Mouse (Mus musculus) heart, embryonic 12.5 days (tissue): ENCODE results near the gene Adck2. TPM values are rescaled to one million over a fixed set of nuclear protein-coding genes. Genes with fewer than 3 reads are reported as not detected.

ENCODE experiments used
- ATAC-seq: fragments of 200-750 bp; cut with Nextera tagmentation; 2 replicates; pipeline ENCODE4 v1.8.0; 2017; ENCODE audit warnings: moderate TSS enrichment, moderate library complexity; ENCODE audit not compliant: insufficient number of reproducible peaks, low FRiP score
- H3K27ac ChIP-seq: fragments of 300-500 bp; sonication (generic); 2 replicates; pipeline ENCODE4 v1.5.1; 2016; ENCODE audit warnings: mild to moderate bottlenecking, moderate library complexity; ENCODE audit not compliant: poor library complexity, severe bottlenecking
- H3K27me3 ChIP-seq: fragments of 300-500 bp; sonication (generic); replicated peaks from 2 replicates; pipeline ENCODE4 v1.6.1; 2016; ENCODE audit warnings: mild to moderate bottlenecking, moderate library complexity
- H3K36me3 ChIP-seq: fragments of 300-500 bp; sonication (generic); 2 replicates; pipeline ENCODE4 v1.6.1; 2016; ENCODE audit warnings: mild to moderate bottlenecking, moderate library complexity
- H3K4me1 ChIP-seq: fragments of 300-500 bp; sonication (generic); replicated peaks from 2 replicates; pipeline ENCODE4 v1.6.1; 2016; ENCODE audit warnings: mild to moderate bottlenecking
- H3K4me2 ChIP-seq: fragments of 300-500 bp; sonication (generic); 2 replicates; pipeline ENCODE4 v1.6.1; 2016; ENCODE audit warnings: mild to moderate bottlenecking, moderate library complexity
- H3K4me3 ChIP-seq: fragments of 300-500 bp; sonication (generic); 2 replicates; pipeline ENCODE4 v1.5.1; 2016; ENCODE audit warnings: mild to moderate bottlenecking
- H3K9ac ChIP-seq: fragments of 300-500 bp; sonication (generic); 2 replicates; pipeline ENCODE4 v1.6.1; 2016; ENCODE audit warnings: mild to moderate bottlenecking, moderate library complexity
- H3K9me3 ChIP-seq: fragments of 300-500 bp; sonication (generic); replicated peaks from 2 replicates; pipeline ENCODE4 v1.6.1; 2016; ENCODE audit warnings: mild to moderate bottlenecking, moderate library complexity
- WGBS: fragments of 180-500 bp; shearing (Covaris S2); methylation state at CpG from one replicate; pipeline ENCODE4 v1.1.7; 2016; 5-methylcytosine and 5-hydroxymethylcytosine counted together
- polyA plus RNA-seq: library from polyadenylated mRNA; unstranded; fragments of >200 nt; fragmentation: Nextera tagmentation; extraction: Ambion mirVana; gene quantifications from 2 replicates; pipeline ENCODE4 v1.2.1, GENCODE M21; 2016

Adck2 gene
- polyA plus RNA-seq, 1 experiment from 2014 or later: 17.0 TPM

DNA sequence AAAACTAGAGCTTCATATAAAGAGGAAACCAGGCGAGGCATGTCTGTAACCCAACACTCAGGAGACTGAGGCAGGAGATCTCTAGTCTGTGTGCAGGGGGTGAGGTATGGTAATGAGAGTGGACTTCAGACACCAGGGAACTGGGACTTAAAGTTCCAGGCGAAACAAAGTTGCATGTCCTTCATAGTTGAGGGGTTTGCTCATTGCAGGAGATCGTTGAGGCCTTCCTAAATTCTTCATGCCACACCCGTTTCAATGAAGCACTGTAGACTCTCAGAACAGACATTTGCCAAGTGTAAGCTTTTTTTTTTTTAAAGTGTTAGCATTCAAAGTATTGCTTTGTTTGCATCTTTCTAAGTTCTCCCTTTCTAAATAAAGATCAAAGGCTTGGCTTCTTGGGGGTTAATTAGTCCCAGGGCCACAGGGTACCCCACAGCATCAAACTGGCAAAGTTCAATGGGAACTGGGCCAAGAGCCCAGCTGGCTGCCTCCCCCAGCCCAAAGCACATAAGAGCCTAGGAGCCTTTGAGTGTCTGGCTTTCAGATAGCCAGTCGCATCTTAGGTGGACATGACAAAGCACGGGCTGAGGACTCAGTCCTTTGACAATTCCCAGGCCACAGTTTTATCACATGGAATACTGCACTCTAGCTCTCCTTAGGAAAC lies 14.3 kb upstream of the Adck2 start:
- Histone ChIP-seq H3K27me3 (no peaks in the 10 kb centered on the region), H3K9me3 (no peaks in the 10 kb centered on the region), H3K4me2 (no peak overlapping the region), H3K4me3 (no peak overlapping the region), H3K9ac (no peak overlapping the region), H3K27ac (no peak overlapping the region), H3K36me3 (no peaks in the 10 kb centered on the region), H3K4me1 (peaks cover 38% of the 10 kb centered on the region)
- 46% methylated on average over 6 of the region's 6 CpGs for WGBS
- ATAC-seq: no peak

DNA sequence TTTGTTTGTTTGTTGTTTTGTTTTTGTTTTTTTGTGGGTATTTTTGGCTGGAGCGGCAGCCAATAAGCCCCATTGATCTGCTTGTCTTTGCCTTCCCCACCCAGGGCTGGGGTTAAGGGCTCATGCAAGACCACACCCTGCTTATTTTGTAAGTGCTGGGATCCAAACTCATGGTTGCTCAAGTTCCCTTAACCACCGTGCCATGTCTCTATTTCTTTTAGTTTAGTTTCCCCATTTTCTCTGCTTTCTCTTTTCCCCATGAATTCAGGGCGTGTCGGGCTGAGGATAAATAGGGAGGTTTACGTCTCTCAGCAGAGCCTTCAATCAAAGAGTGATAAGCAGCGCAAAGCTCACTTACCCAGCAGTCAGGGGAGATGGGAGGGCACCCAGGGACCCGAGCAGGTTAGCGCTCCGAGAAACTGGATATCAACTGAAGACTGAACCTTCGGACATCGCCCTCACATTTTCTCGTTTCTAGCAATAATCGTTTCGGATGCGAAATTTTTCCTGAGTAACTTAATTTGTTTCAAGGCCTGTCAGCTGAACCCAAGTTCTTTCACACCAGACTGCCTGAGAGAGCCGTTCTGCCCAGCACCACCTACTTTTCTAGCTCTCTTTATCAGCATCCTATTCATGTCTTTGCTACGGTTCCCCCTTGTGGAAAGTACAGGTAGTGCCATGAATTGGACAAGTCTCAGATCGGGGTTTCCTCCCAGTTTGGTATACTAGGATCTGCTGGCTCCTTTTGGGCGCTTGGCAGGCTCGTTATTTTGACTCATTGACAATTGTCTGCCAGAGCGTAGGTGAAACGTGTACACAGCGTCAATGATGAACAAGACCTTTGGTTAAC lies 11.3 kb upstream of the Adck2 start:
- Histone ChIP-seq H3K4me3 (peak overlapping the region; percentile 30; the same call in 1 of the 2 replicates), H3K4me2 (peak overlapping the region; percentile 64), H3K9me3 (no peaks in the 10 kb centered on the region), H3K27me3 (no peaks in the 10 kb centered on the region), H3K4me1 (peaks cover 17% of the 10 kb centered on the region; the same call in 1 of the 2 replicates), H3K27ac (no peak overlapping the region), H3K36me3 (no peaks in the 10 kb centered on the region), H3K9ac (peak overlapping the region; percentile 52; the same call in 1 of the 2 replicates)
- WGBS: 10% methylated on average over 23 of the region's 23 CpGs
- peak; percentile 71; the same call in 1 of the 2 replicates for ATAC-seq

DNA sequence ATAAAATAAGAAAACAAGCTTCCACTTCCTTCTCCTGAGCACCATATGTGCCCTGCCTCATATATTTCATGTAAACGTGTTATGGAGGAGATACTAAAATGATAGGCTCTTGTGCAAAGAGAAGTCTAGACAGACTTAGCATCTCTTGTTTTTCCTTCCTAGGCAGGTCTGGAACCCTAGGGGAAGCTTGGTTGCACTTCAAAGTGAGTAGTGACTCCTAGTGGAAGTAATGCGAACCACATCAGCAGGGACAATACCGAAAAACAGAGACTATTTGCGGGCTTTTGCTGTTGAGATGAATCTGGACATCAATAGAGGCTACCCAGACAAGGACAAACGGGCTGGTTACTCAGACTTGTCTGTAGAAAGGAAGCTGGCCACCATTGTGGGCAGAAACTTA lies 6.1 kb upstream of the Adck2 start:
- ATAC-seq: 0 out of 2 replicates have a peak, but pooled peaks have one; percentile 34
- Histone ChIP-seq H3K9me3 (no peaks in the 10 kb centered on the region), H3K36me3 (no peaks in the 10 kb centered on the region), H3K4me3 (no peak overlapping the region), H3K4me2 (no peak overlapping the region), H3K27ac (no peak overlapping the region), H3K4me1 (no peaks in the 10 kb centered on the region), H3K27me3 (no peaks in the 10 kb centered on the region), H3K9ac (no peak overlapping the region)
- WGBS: 11% methylated on average over 5 of the region's 5 CpGs

DNA sequence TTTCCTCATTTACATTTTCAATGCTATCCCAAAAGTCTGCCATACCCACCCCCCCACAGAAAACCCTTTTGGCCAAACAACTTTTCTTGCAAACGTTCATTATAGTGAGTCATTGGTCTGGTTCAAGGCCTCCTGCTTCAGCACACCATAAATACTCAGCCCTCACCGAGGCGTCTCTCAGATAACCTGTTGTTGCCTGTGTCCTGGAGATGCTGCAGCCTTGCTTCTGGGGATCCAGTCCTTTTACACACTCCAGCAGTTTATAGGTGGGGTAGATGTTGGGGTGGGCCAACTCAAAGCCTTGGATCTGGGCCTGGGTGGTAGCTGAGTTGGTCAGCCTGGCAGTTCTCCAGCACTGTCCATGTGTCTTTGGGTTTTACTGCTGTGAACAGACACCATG lies 3.2 kb upstream of the Adck2 start:
- H3K27me3 ChIP-seq: no peaks in the 10 kb centered on the region
- WGBS: 58% methylated on average over 3 of the region's 3 CpGs
- H3K9ac ChIP-seq: no peak overlapping the region
- no peaks in the 10 kb centered on the region for H3K9me3 ChIP-seq
- H3K4me3 ChIP-seq: no peak overlapping the region
- H3K36me3 ChIP-seq: no peaks in the 10 kb centered on the region
- no peak overlapping the region for H3K4me2 ChIP-seq
- peaks cover 16% of the 10 kb centered on the region for H3K4me1 ChIP-seq
- H3K27ac ChIP-seq: no peak overlapping the region
- ATAC-seq: no peak

DNA sequence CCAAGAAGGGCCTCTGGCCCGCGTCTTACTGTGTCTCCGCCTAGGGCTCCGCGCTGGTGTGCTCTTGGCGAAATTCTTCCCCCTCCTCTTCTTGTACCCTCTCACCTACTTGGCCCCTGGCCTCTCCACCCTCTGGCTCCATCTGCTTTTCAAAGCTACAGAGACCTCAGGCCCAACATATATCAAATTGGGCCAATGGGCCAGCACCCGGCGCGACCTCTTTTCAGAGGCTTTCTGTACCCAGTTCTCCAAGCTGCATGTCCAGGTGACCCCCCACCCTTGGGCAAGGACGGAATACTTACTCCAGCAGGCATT lies 839 bp downstream of the Adck2 start:
- WGBS: 19% methylated on average over 10 of the region's 10 CpGs
- Histone ChIP-seq H3K9me3 (no peaks in the 10 kb centered on the region), H3K9ac (peak overlapping the region; percentile 90), H3K4me2 (peak overlapping the region; percentile 93), H3K4me1 (peaks cover 16% of the 10 kb centered on the region), H3K27me3 (no peaks in the 10 kb centered on the region), H3K36me3 (peaks cover 18% of the 10 kb centered on the region), H3K4me3 (peak overlapping the region; percentile 98), H3K27ac (peak overlapping the region; percentile 97)
- ATAC-seq: peak; percentile 22; the same call in 1 of the 2 replicates

DNA sequence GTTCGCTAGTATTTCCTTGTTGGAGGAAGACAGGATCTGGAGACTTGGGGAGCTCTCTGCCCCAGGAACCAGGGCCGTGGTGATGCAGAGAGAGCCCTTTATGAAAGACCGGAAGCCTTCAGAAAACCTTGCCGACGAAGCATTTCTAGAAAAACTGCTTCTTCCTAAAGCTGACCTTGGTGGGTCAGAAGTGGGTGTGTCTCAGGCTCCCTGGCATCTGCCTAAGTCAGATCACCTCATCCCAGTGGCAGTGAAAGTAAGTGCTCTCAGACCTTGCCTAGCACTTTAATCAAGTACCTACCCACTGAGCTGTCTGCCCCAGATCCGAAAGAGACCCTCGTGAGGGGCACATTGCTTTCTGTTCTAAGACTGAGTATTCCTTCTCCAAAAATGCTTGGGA lies 1.3 kb downstream of the Adck2 start:
- Histone ChIP-seq H3K27me3 (no peaks in the 10 kb centered on the region), H3K4me1 (peaks cover 16% of the 10 kb centered on the region), H3K36me3 (peaks cover 23% of the 10 kb centered on the region), H3K4me3 (peak overlapping the region; percentile 98; the same call in 1 of the 2 replicates), H3K9me3 (no peaks in the 10 kb centered on the region), H3K27ac (no peak overlapping the region), H3K4me2 (peak overlapping the region; percentile 93), H3K9ac (peak overlapping the region; percentile 90; the same call in 1 of the 2 replicates)
- ATAC-seq: no peak
- 71% methylated on average over 7 of the region's 7 CpGs for WGBS

DNA sequence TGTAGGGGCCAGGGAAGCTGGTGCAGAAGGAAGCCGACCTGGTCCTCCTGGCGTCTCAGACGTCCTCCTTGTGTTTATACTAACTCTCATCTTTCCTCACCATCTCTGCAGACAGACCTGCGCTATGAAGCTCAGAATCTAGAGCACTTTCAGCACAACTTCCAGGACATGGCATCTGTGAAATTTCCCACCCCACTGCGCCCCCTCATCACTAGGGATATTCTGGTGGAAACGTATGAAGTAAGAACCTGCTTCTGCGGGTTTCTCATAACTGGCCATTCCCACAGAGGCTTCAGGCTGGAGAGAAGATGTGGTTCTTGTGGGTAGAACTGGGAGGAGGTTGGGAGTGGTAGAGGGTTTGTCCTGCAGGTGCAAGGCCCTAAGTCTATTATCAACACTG lies 5.9 kb downstream of the Adck2 start:
- Histone ChIP-seq H3K4me2 (no peak overlapping the region), H3K27me3 (no peaks in the 10 kb centered on the region), H3K27ac (no peak overlapping the region), H3K36me3 (peaks cover 48% of the 10 kb centered on the region), H3K9me3 (no peaks in the 10 kb centered on the region), H3K4me1 (peaks cover 7% of the 10 kb centered on the region), H3K4me3 (no peak overlapping the region), H3K9ac (no peak overlapping the region)
- no peak for ATAC-seq
- WGBS: 83% methylated on average over 7 of the region's 7 CpGs

DNA sequence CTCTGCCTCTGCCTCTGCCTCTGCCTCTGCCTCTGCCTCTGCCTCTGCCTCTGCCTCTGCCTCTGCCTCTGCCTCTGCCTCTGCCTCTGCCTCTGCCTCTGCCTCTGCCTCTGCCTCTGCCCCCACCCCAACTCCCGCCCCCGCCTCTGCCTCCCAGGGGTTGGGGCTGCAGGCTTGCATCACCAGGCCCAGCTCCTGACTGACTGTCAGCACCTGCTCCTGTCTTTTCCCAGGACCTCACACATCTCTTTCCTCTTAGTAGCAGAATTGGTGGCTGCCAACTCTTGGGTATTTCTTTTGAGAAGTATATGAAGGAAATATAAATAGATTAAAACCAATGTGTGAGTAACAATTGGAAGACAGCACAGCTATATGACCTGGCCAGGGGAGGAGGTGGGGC lies 6.9 kb downstream of the Adck2 start:
- H3K4me3 ChIP-seq: no peak overlapping the region
- 38% methylated on average over 1 of the region's 2 CpGs for WGBS
- no peak overlapping the region for H3K4me2 ChIP-seq
- ATAC-seq: no peak
- no peak overlapping the region for H3K9ac ChIP-seq
- H3K9me3 ChIP-seq: no peaks in the 10 kb centered on the region
- peaks cover 53% of the 10 kb centered on the region for H3K36me3 ChIP-seq
- no peak overlapping the region for H3K27ac ChIP-seq
- H3K27me3 ChIP-seq: no peaks in the 10 kb centered on the region
- H3K4me1 ChIP-seq: no peaks in the 10 kb centered on the region

DNA sequence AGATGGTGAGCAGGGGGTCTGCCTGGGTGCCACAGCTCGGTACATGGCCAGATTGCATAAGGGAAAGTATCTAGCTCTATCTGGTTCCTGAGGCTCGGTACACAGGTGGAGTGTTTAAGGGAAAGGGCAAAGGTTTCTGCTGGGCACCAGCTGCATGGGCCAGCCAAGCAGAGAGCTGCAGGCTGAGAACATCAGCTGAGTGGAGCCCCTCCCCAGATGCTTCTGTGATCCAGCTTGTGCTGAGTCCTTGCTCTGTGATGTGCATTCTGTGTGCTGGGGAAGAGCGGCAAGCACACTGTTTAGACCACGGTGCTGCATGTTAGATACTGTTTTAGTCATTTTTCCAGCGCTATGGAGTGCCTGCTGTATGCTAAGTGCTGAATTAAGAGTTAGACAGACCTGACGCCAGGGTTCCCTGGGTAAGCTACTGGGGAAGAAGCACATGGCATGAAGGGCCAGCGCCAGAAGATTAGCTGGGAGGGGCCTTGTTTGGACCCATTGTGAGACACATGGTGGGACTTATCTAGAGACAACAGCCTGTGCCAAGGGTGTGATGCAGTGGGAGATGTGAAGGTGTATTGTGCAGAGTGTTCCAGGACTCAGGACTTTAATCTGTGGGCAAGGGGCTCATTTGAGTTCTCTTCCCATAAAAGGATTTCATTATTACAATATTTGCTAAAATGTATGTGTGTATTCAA lies 7.6 kb downstream of the Adck2 start:
- Histone ChIP-seq H3K9ac (no peak overlapping the region), H3K4me1 (no peaks in the 10 kb centered on the region), H3K4me2 (no peak overlapping the region), H3K4me3 (no peak overlapping the region), H3K27me3 (no peaks in the 10 kb centered on the region), H3K36me3 (peaks cover 59% of the 10 kb centered on the region), H3K27ac (no peak overlapping the region), H3K9me3 (no peaks in the 10 kb centered on the region)
- 67% methylated on average over 7 of the region's 7 CpGs for WGBS
- peak; percentile 76; the same call in 1 of the 2 replicates for ATAC-seq

DNA sequence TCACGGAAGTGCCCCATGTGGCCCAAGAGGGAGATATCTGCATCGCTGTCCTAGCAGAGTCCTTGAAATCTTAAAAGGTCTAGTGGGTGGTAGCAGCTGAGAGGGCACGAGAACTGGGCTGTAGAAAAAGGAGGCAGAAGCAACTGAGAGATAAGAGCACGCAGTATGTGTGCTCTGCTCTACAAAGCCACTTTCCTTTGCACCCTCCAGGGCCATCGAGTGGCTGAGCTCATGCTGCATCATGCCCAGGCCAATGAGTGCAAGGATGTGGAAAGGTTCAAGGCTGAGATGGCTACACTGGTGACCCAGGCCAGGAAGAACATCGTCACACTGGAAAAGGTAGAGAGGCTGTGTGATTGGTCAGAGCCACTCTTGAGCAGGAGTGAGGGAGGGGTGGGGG lies 11.8 kb downstream of the Adck2 start, which contains the start of gene Gm42420:
Gene Gm42420 (plus strand): TSS at position 237 of the 400 bp plus-strand sequence.
- 83% methylated on average over 6 of the region's 6 CpGs for WGBS
- H3K27me3 ChIP-seq: no peaks in the 10 kb centered on the region
- peak; percentile 63; the same call in 1 of the 2 replicates for ATAC-seq
- peaks cover 53% of the 10 kb centered on the region for H3K36me3 ChIP-seq
- no peak within 1 kb of the TSS for H3K4me2 ChIP-seq
- no peak within 1 kb of the TSS for H3K27ac ChIP-seq
- no peaks in the 10 kb centered on the region for H3K9me3 ChIP-seq
- no peaks in the 10 kb centered on the region for H3K4me1 ChIP-seq
- H3K4me3 ChIP-seq: no peak within 1 kb of the TSS
- no peak within 1 kb of the TSS for H3K9ac ChIP-seq

DNA sequence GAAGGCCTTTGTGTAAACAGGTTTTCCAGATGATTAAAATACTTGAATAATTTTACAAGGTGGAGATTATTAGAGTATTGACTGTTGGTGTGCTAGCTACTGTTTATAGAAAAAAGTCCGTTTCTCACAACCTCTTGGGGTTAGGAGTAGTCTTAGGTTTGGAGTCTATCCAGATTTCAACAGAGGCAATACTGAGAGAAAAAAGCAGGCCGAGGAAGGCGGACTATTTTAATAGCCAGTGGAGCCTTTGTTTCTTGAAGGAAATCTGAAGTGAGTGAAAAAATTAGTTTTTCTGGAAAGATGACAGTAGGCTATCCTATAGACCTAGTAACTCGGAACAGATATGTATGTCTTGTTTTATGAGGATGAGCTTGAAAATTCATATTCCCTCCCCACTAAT lies 17.8 kb downstream of the Adck2 start:
- peaks cover 22% of the 10 kb centered on the region for H3K36me3 ChIP-seq
- no peak overlapping the region for H3K27ac ChIP-seq
- 92% methylated on average over 4 of the region's 4 CpGs for WGBS
- ATAC-seq: no peak
- H3K4me3 ChIP-seq: no peak overlapping the region
- H3K4me2 ChIP-seq: peak overlapping the region; percentile 71; the same call in 1 of the 2 replicates
- H3K27me3 ChIP-seq: no peaks in the 10 kb centered on the region
- H3K9ac ChIP-seq: no peak overlapping the region
- peaks cover 19% of the 10 kb centered on the region for H3K4me1 ChIP-seq
- no peaks in the 10 kb centered on the region for H3K9me3 ChIP-seq
